Mouse (Mus musculus) splenic B cell, adult 2 months (primary cell): ENCODE data around the gene Dact2.

ENCODE experiments used
- DNase-seq: peaks from one replicate; pipeline ENCODE4 v3.0.0-alpha.2; 2011; ENCODE audit warnings: low read depth, low spot score
- H3K27me3 ChIP-seq: 2 replicates; pipeline ENCODE4 v1.6.1; 2012; ENCODE audit warnings: mild to moderate bottlenecking, low read length, moderate library complexity, mixed read lengths; ENCODE audit not compliant: control insufficient read depth, poor library complexity, insufficient read depth, severe bottlenecking
- H3K36me3 ChIP-seq: 2 replicates; pipeline ENCODE4 v1.6.1; 2012; ENCODE audit warnings: mild to moderate bottlenecking, low read length, moderate library complexity, mixed read lengths; ENCODE audit not compliant: control insufficient read depth, poor library complexity, insufficient read depth, severe bottlenecking

The Dact2 gene

GRCm38 (mm10) chr17:14227601-14228000, 23.5 kb upstream of the Dact2 start:
- DNase-seq = no peak
- H3K27me3 ChIP-seq = no peaks in the 10 kb centered on the region
- no peaks in the 10 kb centered on the region for H3K36me3 ChIP-seq

DNA sequence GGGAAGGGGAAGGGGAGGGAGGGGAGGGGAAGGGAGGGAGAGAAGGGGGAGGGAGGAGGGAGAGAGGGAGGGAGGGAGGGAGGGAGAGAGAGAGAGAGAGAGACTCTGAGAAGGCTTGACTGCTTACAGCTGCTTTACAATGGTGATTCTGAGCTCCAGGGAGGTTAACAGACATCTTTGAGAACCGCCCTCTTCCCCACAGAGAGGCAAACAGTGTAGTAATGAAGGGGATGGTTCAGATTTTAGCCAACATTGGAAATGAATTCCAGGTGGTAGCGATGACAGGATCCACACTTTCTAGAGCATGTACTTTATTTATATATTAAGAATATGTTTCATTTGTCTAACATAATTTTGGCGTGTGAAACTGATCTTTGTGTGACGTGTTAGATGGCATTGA, 22.7 kb upstream of the Dact2 start:
- Histone ChIP-seq H3K27me3 (no peaks in the 10 kb centered on the region), H3K36me3 (no peaks in the 10 kb centered on the region)
- DNase-seq = no peak

- H3K36me3 ChIP-seq = no peaks in the 10 kb centered on the region
- DNase-seq = no peak
- H3K27me3 ChIP-seq = no peaks in the 10 kb centered on the region
Measured at GRCm38 (mm10) chr17:14225982-14226652, 22.0 kb upstream of the Dact2 start.

GRCm38 (mm10) chr17:14221893-14222615, 17.9 kb upstream of the Dact2 start:
- no peaks in the 10 kb centered on the region for H3K27me3 ChIP-seq
- H3K36me3 ChIP-seq = no peaks in the 10 kb centered on the region
- no peak for DNase-seq

GRCm38 (mm10) chr17:14220606-14221202, 16.6 kb upstream of the Dact2 start:
- H3K27me3 ChIP-seq = no peaks in the 10 kb centered on the region
- H3K36me3 ChIP-seq = no peaks in the 10 kb centered on the region
- peak; percentile 17 for DNase-seq

DNA sequence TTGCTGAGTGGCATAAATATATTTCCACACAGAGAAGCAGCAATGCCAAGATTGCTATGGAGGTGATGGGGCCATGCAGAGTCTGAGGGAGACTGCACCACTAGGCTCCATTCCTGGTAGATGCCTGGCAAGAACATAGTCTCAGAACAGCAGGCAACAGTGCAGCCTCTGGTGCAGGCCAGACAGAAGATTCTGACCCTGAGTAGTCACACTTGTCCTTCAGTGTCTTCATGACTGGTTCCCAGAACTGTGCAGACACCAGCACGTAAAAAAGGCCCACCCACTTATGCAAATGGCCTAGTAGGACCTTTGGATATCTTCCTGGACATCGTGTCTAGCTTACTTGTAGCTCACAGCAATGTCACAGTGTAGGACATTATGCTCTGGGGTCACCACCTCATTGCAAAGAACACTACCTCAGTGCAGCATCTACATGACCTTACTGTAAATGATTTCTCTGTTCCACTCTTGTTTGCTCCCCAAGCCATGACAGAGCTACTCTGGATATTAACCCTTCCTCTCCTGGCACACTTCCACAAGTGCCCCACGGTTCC, 9.9 kb upstream of the Dact2 start:
- Histone ChIP-seq H3K27me3 (no peaks in the 10 kb centered on the region), H3K36me3 (no peaks in the 10 kb centered on the region)
- DNase-seq = no peak

DNA sequence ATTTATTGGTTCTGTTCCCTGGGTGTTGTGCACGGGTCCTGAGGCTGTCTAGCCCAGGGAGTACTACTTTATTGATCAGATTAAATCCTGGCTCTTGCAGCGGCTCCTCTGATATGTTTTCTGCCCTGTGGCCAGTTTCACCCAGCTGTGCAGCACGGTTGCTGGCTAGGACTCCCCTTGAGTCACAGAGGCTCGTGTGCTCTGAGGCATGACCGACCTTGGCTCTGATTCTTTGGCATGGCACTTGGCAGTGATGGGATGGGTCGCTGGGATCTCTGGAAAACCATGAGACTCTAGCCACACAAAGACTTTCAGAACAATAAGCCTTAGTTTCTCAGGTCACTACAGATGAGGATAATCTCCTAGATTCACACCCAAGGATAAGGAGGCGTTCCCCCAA, 8.7 kb upstream of the Dact2 start:
- H3K36me3 ChIP-seq = no peaks in the 10 kb centered on the region
- no peaks in the 10 kb centered on the region for H3K27me3 ChIP-seq
- DNase-seq = no peak

- H3K27me3 ChIP-seq = no peaks in the 10 kb centered on the region
- DNase-seq = no peak
- H3K36me3 ChIP-seq = no peaks in the 10 kb centered on the region
Measured at GRCm38 (mm10) chr17:14207093-14207561, 3.0 kb upstream of the Dact2 start.

- no peaks in the 10 kb centered on the region for H3K27me3 ChIP-seq
- H3K36me3 ChIP-seq = no peaks in the 10 kb centered on the region
- DNase-seq = no peak
Measured at GRCm38 (mm10) chr17:14206062-14206461, 2.0 kb upstream of the Dact2 start.

DNA sequence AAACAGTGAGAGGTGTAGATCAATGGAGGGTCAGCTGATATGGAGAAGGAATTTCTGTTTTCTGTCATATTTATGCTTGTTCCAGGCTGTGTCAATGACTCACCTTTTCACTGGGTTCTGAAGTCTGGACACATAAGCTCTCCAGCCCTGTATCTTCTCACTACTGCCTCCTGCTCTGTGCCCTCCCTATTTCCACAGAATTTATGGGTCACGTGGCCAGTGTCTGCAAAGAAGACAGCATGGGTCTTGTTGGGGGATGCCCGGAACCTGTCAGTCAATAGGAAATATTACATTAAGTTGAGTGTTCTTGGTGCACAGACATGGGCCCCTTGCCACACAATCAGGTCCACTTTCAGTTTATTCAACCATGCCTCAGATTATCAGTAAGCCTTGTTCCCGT, 1.1 kb upstream of the Dact2 start:
- no peaks in the 10 kb centered on the region for H3K27me3 ChIP-seq
- no peak for DNase-seq
- H3K36me3 ChIP-seq = no peaks in the 10 kb centered on the region

DNA sequence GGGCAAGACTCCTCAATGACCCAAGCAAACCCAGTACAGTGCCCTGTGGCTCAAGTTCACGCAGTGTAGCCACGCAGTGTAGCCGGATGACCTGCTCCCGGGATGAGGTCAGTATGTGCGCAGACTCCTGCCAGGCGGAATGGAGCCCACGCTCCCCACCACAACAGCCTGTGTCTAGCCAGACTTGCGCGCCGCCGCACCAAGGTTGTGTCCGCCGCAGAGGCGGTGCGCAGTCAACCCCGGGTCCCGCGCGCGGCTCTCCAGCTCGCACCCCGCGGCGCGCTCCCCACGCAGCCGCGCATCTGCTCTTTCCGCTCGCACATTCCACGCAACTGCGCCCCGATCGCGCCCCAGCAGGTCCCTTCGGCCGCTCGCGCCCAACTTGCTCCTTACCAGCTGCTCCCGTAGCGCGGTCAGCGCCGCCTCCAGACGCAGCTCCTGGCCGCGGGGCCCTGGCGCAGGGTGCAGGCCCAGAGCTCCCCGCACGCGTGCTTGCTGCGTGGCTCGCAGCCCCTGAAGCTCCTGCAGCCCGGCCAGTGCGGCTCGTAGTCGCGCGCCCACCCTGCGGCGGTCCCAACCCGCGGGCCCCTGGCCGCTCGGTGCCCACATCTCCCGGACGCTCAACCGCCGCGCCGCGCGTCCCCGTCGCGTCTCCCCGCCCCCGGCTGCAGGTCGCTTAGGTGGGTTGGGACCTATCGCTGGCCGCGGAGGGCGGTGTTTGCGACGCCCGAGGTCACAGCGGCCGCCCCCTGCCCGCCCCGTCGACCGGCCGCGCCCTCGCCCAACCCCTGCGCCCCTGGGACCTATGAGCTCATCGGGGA, 773 bp downstream of the Dact2 start:
- H3K27me3 ChIP-seq = no peaks in the 10 kb centered on the region
- no peak for DNase-seq
- no peaks in the 10 kb centered on the region for H3K36me3 ChIP-seq

- H3K36me3 ChIP-seq = no peaks in the 10 kb centered on the region
- H3K27me3 ChIP-seq = no peaks in the 10 kb centered on the region
- no peak for DNase-seq
Measured at GRCm38 (mm10) chr17:14202291-14203030, 1.6 kb downstream of the Dact2 start.

GRCm38 (mm10) chr17:14201281-14201787, 2.8 kb downstream of the Dact2 start:
- DNase-seq = no peak
- Histone ChIP-seq H3K36me3 (no peaks in the 10 kb centered on the region), H3K27me3 (no peaks in the 10 kb centered on the region)

GRCm38 (mm10) chr17:14200206-14200605, 3.9 kb downstream of the Dact2 start:
- no peak for DNase-seq
- no peaks in the 10 kb centered on the region for H3K27me3 ChIP-seq
- H3K36me3 ChIP-seq = no peaks in the 10 kb centered on the region
